Mouse (Mus musculus) liver, embryonic 14.5 days (tissue): ENCODE results near the gene Sall2.

Source experiments
- CTCF ChIP-seq: IDR thresholded peaks from 2 replicates; pipeline ENCODE4 v1.5.1; 2016; ENCODE audit warnings: antibody characterized with exemption, low read depth, control low read depth
- EP300 ChIP-seq: IDR thresholded peaks from 2 replicates; pipeline ENCODE4 v1.6.1; 2016; ENCODE audit warnings: antibody characterized with exemption, low read depth

- TF ChIP-seq EP300 (no peak), CTCF (no peak)
Observed at GRCm38 (mm10) chr14:52284191-52284590, 44.4 kb downstream of the Sall2 start.
